Comparison of ENCODE assay signal across 8 mouse cellular contexts in the genomic region with DNA sequence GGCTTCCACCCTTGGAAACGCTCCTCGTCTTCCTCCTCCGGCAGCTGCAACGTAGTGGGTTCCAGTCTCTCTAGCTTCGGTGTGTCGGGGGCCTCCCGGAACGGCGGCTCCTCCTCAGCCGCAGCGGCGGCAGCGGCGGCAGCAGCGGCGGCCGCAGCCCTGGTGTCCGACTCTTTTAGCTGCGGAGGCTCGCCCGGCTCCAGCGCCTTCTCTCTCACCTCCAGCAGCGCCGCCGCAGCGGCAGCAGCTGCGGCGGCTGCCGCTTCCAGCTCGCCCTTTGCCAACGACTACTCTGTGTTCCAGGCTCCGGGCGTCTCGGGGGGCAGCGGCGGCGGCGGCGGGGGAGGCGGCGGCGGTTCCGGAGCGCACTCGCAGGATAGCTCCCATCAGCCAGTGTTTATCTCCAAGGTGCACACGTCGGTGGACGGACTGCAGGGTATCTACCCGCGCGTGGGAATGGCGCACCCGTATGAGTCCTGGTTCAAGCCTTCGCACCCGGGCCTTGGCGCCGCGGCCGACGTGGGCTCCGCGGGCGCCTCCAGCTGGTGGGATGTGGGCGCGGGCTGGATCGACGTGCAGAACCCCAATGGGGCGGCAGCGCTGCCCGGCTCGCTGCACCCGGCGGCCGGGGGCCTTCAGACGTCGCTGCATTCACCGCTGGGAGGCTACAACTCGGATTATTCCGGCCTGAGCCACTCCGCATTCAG. TPM values are rescaled to one million over a fixed set of nuclear protein-coding genes. Genes with fewer than 3 reads are reported as not detected.
DNase-seq lines count a peak whose midpoint lies in the region; ATAC-seq and TF ChIP-seq lines count a peak whose summit lies in the region.

No protein-coding gene starts in this region.

- no peaks in the 10 kb centered on the region for H3K9me3 ChIP-seq in intestine, postnatal 0 days (ENCODE audit: control insufficient read depth)
- no peaks in the 10 kb centered on the region for H3K9me3 ChIP-seq in neural tube, embryonic 12.5 days

- peak overlapping the region; percentile 52 for H3K4me3 ChIP-seq in intestine, postnatal 0 days (ENCODE audit: low read depth, low read length)
- peak overlapping the region; percentile 38 for H3K4me3 ChIP-seq in neural tube, embryonic 12.5 days

- 1% methylated on average over 74 of the region's 80 CpGs for WGBS in intestine, postnatal 0 days
- WGBS in neural tube, embryonic 12.5 days: under 1% methylated on average over 80 of the region's 80 CpGs

- TF ChIP-seq CTCF in intestine, postnatal 0 days (IDR thresholded peaks at IDR 0.05; ENCODE audit: low read depth): 0 out of 2 replicates have a peak, but pooled peaks have one; percentile 22

- peaks cover 93% of the 10 kb centered on the region for H3K27me3 ChIP-seq in intestine, postnatal 0 days (replicated peaks; ENCODE audit: control insufficient read depth, insufficient read depth, low read length)
- H3K27me3 ChIP-seq in neural tube, embryonic 12.5 days (replicated peaks): peaks cover 84% of the 10 kb centered on the region

- DNase-seq in cerebellum, postnatal 10 days: peak; percentile 30 to 40
- no peak for DNase-seq in cerebellum, adult 8-10 months
- peak; percentile 20 for DNase-seq in urinary bladder, postnatal 14 days (ENCODE audit: low spot score)
- no peak for DNase-seq in urinary bladder, postnatal 25 days (ENCODE audit: low spot score)
- DNase-seq in thymus, adult 18-20 months: no peak
- DNase-seq in frontal cortex, postnatal 14 days (ENCODE audit: low spot score in 2 of 2): no peak

- no peaks in the 10 kb centered on the region for H3K4me1 ChIP-seq in intestine, postnatal 0 days (replicated peaks; ENCODE audit: control insufficient read depth, insufficient read depth, low read length)
- H3K4me1 ChIP-seq in neural tube, embryonic 12.5 days: peaks cover 27% of the 10 kb centered on the region

- peak; percentile 34; the same call in 1 of the 2 replicates for ATAC-seq in intestine, postnatal 0 days
- peak; percentile 44 for ATAC-seq in neural tube, embryonic 12.5 days (ENCODE audit: low FRiP score, low read depth)

- H3K27ac ChIP-seq in intestine, postnatal 0 days (ENCODE audit: low read depth, low read length): no peak overlapping the region
- H3K27ac ChIP-seq in neural tube, embryonic 12.5 days: no peak overlapping the region

- peak overlapping the region; percentile 49 for H3K4me2 ChIP-seq in intestine, postnatal 0 days (replicated peaks; ENCODE audit: low read depth)
- peak overlapping the region; percentile 68 for H3K4me2 ChIP-seq in neural tube, embryonic 12.5 days (replicated peaks)

- H3K36me3 ChIP-seq in intestine, postnatal 0 days (ENCODE audit: control insufficient read depth, insufficient read depth): no peaks in the 10 kb centered on the region
- no peaks in the 10 kb centered on the region for H3K36me3 ChIP-seq in neural tube, embryonic 12.5 days

- no peak overlapping the region for H3K9ac ChIP-seq in intestine, postnatal 0 days (ENCODE audit: low read depth, low read length)
- peak overlapping the region; percentile 61 for H3K9ac ChIP-seq in neural tube, embryonic 12.5 days

RNA-seq across cellular contexts. Expression of a gene that starts 2.5 kb away (rescaled TPM):
- not detected in 2 replicates for polyA plus RNA-seq in intestine, postnatal 0 days (2015; fragmentation: Nextera tagmentation; extraction: Ambion mirVana)
- polyA plus RNA-seq in neural tube, embryonic 12.5 days (2016; fragmentation: Nextera tagmentation; extraction: Ambion mirVana): 6.3 and 7.4 TPM in 2 replicates

Comparison
In these comparisons a context has a peak if more than half of its experiments do, and no peak if none do; other contexts are left out.
1. DNase-seq: peak in cerebellum, postnatal 10 days (2 of 2) and urinary bladder, postnatal 14 days (single experiment); none in cerebellum, adult 8-10 months (single experiment), urinary bladder, postnatal 25 days (single experiment), thymus, adult 18-20 months (0 of 2) and frontal cortex, postnatal 14 days (0 of 2).